Mouse (Mus musculus) midbrain, embryonic 12.5 days (tissue): ENCODE results near the gene 0610012G03Rik. TPM values are rescaled to one million over a fixed set of nuclear protein-coding genes. Genes with fewer than 3 reads are reported as not detected.

Experiments used
- ATAC-seq: fragments of 200-750 bp; cut with Nextera tagmentation; 2 replicates; pipeline ENCODE4 v1.8.0; 2017; ENCODE audit warnings: low read depth, moderate TSS enrichment, moderate library complexity; ENCODE audit not compliant: low FRiP score
- H3K27ac ChIP-seq: fragments of 300-500 bp; sonication (generic); replicated peaks from 2 replicates; pipeline ENCODE4 v1.5.1; 2016; ENCODE audit warnings: mild to moderate bottlenecking
- H3K27me3 ChIP-seq: fragments of 300-500 bp; sonication (generic); 2 replicates; pipeline ENCODE4 v1.6.1; 2016; ENCODE audit warnings: mild to moderate bottlenecking
- H3K36me3 ChIP-seq: fragments of 300-500 bp; sonication (generic); 2 replicates; pipeline ENCODE4 v1.6.1; 2016
- H3K4me1 ChIP-seq: fragments of 300-500 bp; sonication (generic); 2 replicates; pipeline ENCODE4 v1.6.1; 2016
- H3K4me2 ChIP-seq: fragments of 300-500 bp; sonication (generic); replicated peaks from 2 replicates; pipeline ENCODE4 v1.6.1; 2016; ENCODE audit warnings: mild to moderate bottlenecking, moderate library complexity
- H3K4me3 ChIP-seq: fragments of 300-500 bp; sonication (generic); 2 replicates; pipeline ENCODE4 v1.5.1; 2016; ENCODE audit warnings: mild to moderate bottlenecking
- H3K9ac ChIP-seq: fragments of 300-500 bp; sonication (generic); replicated peaks from 2 replicates; pipeline ENCODE4 v1.6.1; 2016; ENCODE audit warnings: mild to moderate bottlenecking, moderate library complexity
- H3K9me3 ChIP-seq: fragments of 300-500 bp; sonication (generic); 2 replicates; pipeline ENCODE4 v1.6.1; 2016; ENCODE audit warnings: mild to moderate bottlenecking
- WGBS: fragments of 180-500 bp; shearing (Covaris S2); methylation state at CpG from one replicate; pipeline ENCODE4 v1.1.7; 2016; 5-methylcytosine and 5-hydroxymethylcytosine counted together
- microRNA-seq: library from miRNA; unstranded; fragments of <30 nt; microRNA quantifications from one replicate; pipeline ENCODE4, GENCODE M21; 2017
- polyA plus RNA-seq: library from polyadenylated mRNA; unstranded; fragments of >200 nt; fragmentation: Nextera tagmentation; extraction: Ambion mirVana; gene quantifications from 2 replicates; pipeline ENCODE4 v1.2.1, GENCODE M21; 2016

The 0610012G03Rik gene
- polyA plus RNA-seq, 1 experiment from 2014 or later = 83.7 TPM

- Histone ChIP-seq H3K9ac (no peak overlapping the region), H3K9me3 (peaks cover 3% of the 10 kb centered on the region; the same call in 1 of the 2 replicates)
- ATAC-seq = no peak
Observed at GRCm38 (mm10) chr16:31903239-31903638, 45.1 kb downstream of the 0610012G03Rik start.

GRCm38 (mm10) chr16:31901886-31902285 is 46.4 kb downstream of the 0610012G03Rik start:
- H3K4me3 ChIP-seq = no peak overlapping the region
- ATAC-seq = no peak
- no peak overlapping the region for H3K4me2 ChIP-seq
- H3K27ac ChIP-seq = no peak overlapping the region
- no peaks in the 10 kb centered on the region for H3K36me3 ChIP-seq
- peaks cover 22% of the 10 kb centered on the region for H3K4me1 ChIP-seq
- H3K9me3 ChIP-seq = peaks cover 3% of the 10 kb centered on the region; the same call in 1 of the 2 replicates
- WGBS = 88% methylated on average over 1 of the region's 1 CpGs
- peaks cover 13% of the 10 kb centered on the region; the same call in 1 of the 2 replicates for H3K27me3 ChIP-seq
- H3K9ac ChIP-seq = no peak overlapping the region

More at GRCm38 (mm10) chr16:31903239-31903638, 45.1 kb downstream of the 0610012G03Rik start:
- Histone ChIP-seq H3K36me3 (no peaks in the 10 kb centered on the region), H3K27me3 (peaks cover 9% of the 10 kb centered on the region; the same call in 1 of the 2 replicates), H3K4me2 (no peak overlapping the region), H3K27ac (no peak overlapping the region), H3K4me1 (peaks cover 13% of the 10 kb centered on the region), H3K4me3 (no peak overlapping the region)
- WGBS = 89% methylated on average over 8 of the region's 8 CpGs

GRCm38 (mm10) chr16:31898546-31899326 is 49.6 kb downstream of the 0610012G03Rik start:
- ATAC-seq = 0 out of 2 replicates have a peak, but pooled peaks have one; percentile 30
- H3K27ac ChIP-seq = no peak overlapping the region
- H3K4me3 ChIP-seq = no peak overlapping the region
- H3K36me3 ChIP-seq = no peaks in the 10 kb centered on the region
- peaks cover 3% of the 10 kb centered on the region; the same call in 1 of the 2 replicates for H3K9me3 ChIP-seq
- H3K4me2 ChIP-seq = no peak overlapping the region
- H3K9ac ChIP-seq = no peak overlapping the region
- H3K27me3 ChIP-seq = peaks cover 4% of the 10 kb centered on the region; the same call in 1 of the 2 replicates
- 84% methylated on average over 18 of the region's 18 CpGs for WGBS
- peaks cover 14% of the 10 kb centered on the region for H3K4me1 ChIP-seq

Small RNA genes within 50 kb of the gene (microRNA-seq; reads per million reads assigned to microRNA genes)
- gene Gm26269 = not detected

Other genes starting within 250 kb of the 0610012G03Rik start
- 0.10 and 0.22 TPM in 2 replicates for gene Meltf, start 69.7 kb downstream of the 0610012G03Rik start, polyA plus RNA-seq
- gene Pigz, start 14.6 kb downstream of the 0610012G03Rik start, polyA plus RNA-seq = 1.4 and 2.5 TPM in 2 replicates
- gene Ncbp2, start within 50 bp of the 0610012G03Rik start, polyA plus RNA-seq = 131 and 135 TPM in 2 replicates
- 25.7 and 26.0 TPM in 2 replicates for gene Senp5, start 54.8 kb upstream of the 0610012G03Rik start, polyA plus RNA-seq
- gene Pak2, start 130.8 kb upstream of the 0610012G03Rik start, polyA plus RNA-seq = 52.2 and 56.2 TPM in 2 replicates
- 133 and 137 TPM in 2 replicates for gene Pigx, start 151.2 kb upstream of the 0610012G03Rik start, polyA plus RNA-seq
- 42.0 and 42.9 TPM in 2 replicates for gene Cep19, start 151.3 kb upstream of the 0610012G03Rik start, polyA plus RNA-seq
- 6.9 and 9.9 TPM in 2 replicates for gene Nrros, start 217.1 kb upstream of the 0610012G03Rik start, polyA plus RNA-seq
- not detected in 2 replicates for gene Bex6, start 231.3 kb upstream of the 0610012G03Rik start, polyA plus RNA-seq